Mouse (Mus musculus) neural tube, embryonic 14.5 days (tissue): ENCODE results near the gene Havcr1. TPM values are rescaled to one million over a fixed set of nuclear protein-coding genes. Genes with fewer than 3 reads are reported as not detected.
"Not testable (repeated sequence)": the region's sequence is repeated elsewhere in the genome, so short reads cannot be mapped to it uniquely, and the experiment has no call there.

Experiments used
- ATAC-seq: fragments of 200-750 bp; cut with Nextera tagmentation; 2 replicates; pipeline ENCODE4 v1.8.0; 2017; ENCODE audit warnings: low read depth, mild to moderate bottlenecking, moderate TSS enrichment, moderate library complexity
- H3K27ac ChIP-seq: fragments of 300-500 bp; sonication (generic); 2 replicates; pipeline ENCODE4 v1.5.1; 2014; ENCODE audit warnings: low read depth, mild to moderate bottlenecking, control low read depth, low read length, moderate library complexity, mixed read lengths
- H3K27me3 ChIP-seq: fragments of 300-500 bp; sonication (generic); 2 replicates; pipeline ENCODE4 v1.6.1; 2014; ENCODE audit warnings: low read length; ENCODE audit not compliant: control insufficient read depth, insufficient read depth
- H3K36me3 ChIP-seq: fragments of 300-500 bp; sonication (generic); 2 replicates; pipeline ENCODE4 v1.6.1; 2014; ENCODE audit warnings: low read length, mixed read lengths; ENCODE audit not compliant: control insufficient read depth, insufficient read depth
- H3K4me1 ChIP-seq: fragments of 300-500 bp; sonication (generic); 2 replicates; pipeline ENCODE4 v1.6.1; 2014; ENCODE audit warnings: low read length; ENCODE audit not compliant: control insufficient read depth, insufficient read depth
- H3K4me2 ChIP-seq: fragments of 300-500 bp; sonication (generic); 2 replicates; pipeline ENCODE4 v1.6.1; 2014; ENCODE audit warnings: mild to moderate bottlenecking, low read depth, low read length, control low read depth
- H3K4me3 ChIP-seq: fragments of 300-500 bp; sonication (generic); 2 replicates; pipeline ENCODE4 v1.5.1; 2014; ENCODE audit warnings: low read depth, low read length, control low read depth, mixed read lengths
- H3K9ac ChIP-seq: fragments of 300-500 bp; sonication (generic); replicated peaks from 2 replicates; pipeline ENCODE4 v1.6.1; 2014; ENCODE audit warnings: low read depth, mild to moderate bottlenecking, control low read depth, low read length, mixed read lengths
- H3K9me3 ChIP-seq: fragments of 300-500 bp; sonication (generic); 2 replicates; pipeline ENCODE4 v1.6.1; 2016; ENCODE audit warnings: low read length; ENCODE audit not compliant: control insufficient read depth
- WGBS: fragments of 180-500 bp; shearing (Covaris S2); extraction: QIAGEN DNeasy Blood & Tissue Kit; methylation state at CpG from one replicate; pipeline ENCODE4 v1.1.7; 2014; 5-methylcytosine and 5-hydroxymethylcytosine counted together
- polyA plus RNA-seq: library from polyadenylated mRNA; unstranded; fragments of >200 nt; fragmentation: Nextera tagmentation; extraction: Ambion mirVana; gene quantifications from 2 replicates; pipeline ENCODE4 v1.2.1, GENCODE M21; 2014

Havcr1 gene
- not detected in 2 replicates for polyA plus RNA-seq

GRCm38 (mm10) chr11:46735076-46735475 lies at the start of gene Havcr1:
Havcr1 (plus strand) TSS chr11:46735080.
- H3K27me3 ChIP-seq, ATAC-seq, H3K9ac ChIP-seq, H3K9me3 ChIP-seq, H3K36me3 ChIP-seq, H3K4me3 ChIP-seq, H3K4me2 ChIP-seq, H3K27ac ChIP-seq, H3K4me1 ChIP-seq: not testable (repeated sequence)
- 96% methylated on average over 1 of the region's 1 CpGs for WGBS

- 95% methylated on average over 2 of the region's 2 CpGs for WGBS
- ATAC-seq: no peak
- H3K9me3 ChIP-seq: no peaks in the 10 kb centered on the region
- H3K4me2 ChIP-seq: no peak overlapping the region
- no peak overlapping the region for H3K4me3 ChIP-seq
- H3K27me3 ChIP-seq: no peaks in the 10 kb centered on the region
- H3K9ac ChIP-seq: no peak overlapping the region
- no peak overlapping the region for H3K27ac ChIP-seq
- no peaks in the 10 kb centered on the region for H3K4me1 ChIP-seq
- no peaks in the 10 kb centered on the region for H3K36me3 ChIP-seq
Measured at GRCm38 (mm10) chr11:46690136-46690535, 44.7 kb upstream of the Havcr1 start.

GRCm38 (mm10) chr11:46695849-46696248 lies 39.0 kb upstream of the Havcr1 start:
- H3K27ac ChIP-seq, H3K4me2 ChIP-seq, H3K27me3 ChIP-seq, H3K36me3 ChIP-seq, ATAC-seq, H3K9me3 ChIP-seq, H3K9ac ChIP-seq, H3K4me3 ChIP-seq, H3K4me1 ChIP-seq: not testable (repeated sequence)
- 85% methylated on average over 2 of the region's 2 CpGs for WGBS

- Histone ChIP-seq H3K27ac (no peak overlapping the region), H3K36me3 (no peaks in the 10 kb centered on the region), H3K9me3 (no peaks in the 10 kb centered on the region), H3K9ac (no peak overlapping the region), H3K27me3 (no peaks in the 10 kb centered on the region), H3K4me3 (no peak overlapping the region), H3K4me1 (no peaks in the 10 kb centered on the region), H3K4me2 (no peak overlapping the region)
- 83% methylated on average over 5 of the region's 5 CpGs for WGBS
- ATAC-seq: no peak
Measured at GRCm38 (mm10) chr11:46697433-46698277, 37.2 kb upstream of the Havcr1 start.

GRCm38 (mm10) chr11:46698278-46698655 lies 36.6 kb upstream of the Havcr1 start:
- 91% methylated on average over 6 of the region's 6 CpGs for WGBS
- Histone ChIP-seq H3K27ac (no peak overlapping the region), H3K4me3 (no peak overlapping the region), H3K4me2 (no peak overlapping the region), H3K9me3 (no peaks in the 10 kb centered on the region), H3K27me3 (no peaks in the 10 kb centered on the region), H3K36me3 (no peaks in the 10 kb centered on the region), H3K4me1 (no peaks in the 10 kb centered on the region), H3K9ac (no peak overlapping the region)
- ATAC-seq: no peak

- Histone ChIP-seq H3K9me3 (no peaks in the 10 kb centered on the region), H3K4me1 (no peaks in the 10 kb centered on the region), H3K9ac (no peak overlapping the region), H3K36me3 (no peaks in the 10 kb centered on the region), H3K4me3 (no peak overlapping the region), H3K27ac (no peak overlapping the region), H3K4me2 (no peak overlapping the region), H3K27me3 (no peaks in the 10 kb centered on the region)
- 88% methylated on average over 5 of the region's 5 CpGs for WGBS
- ATAC-seq: no peak
Measured at GRCm38 (mm10) chr11:46698830-46699229, 36.0 kb upstream of the Havcr1 start.

- 86% methylated on average over 6 of the region's 6 CpGs for WGBS
- H3K27ac ChIP-seq: no peak within 1 kb of the TSS
Measured at GRCm38 (mm10) chr11:46706664-46707356, 28.1 kb upstream of the Havcr1 start, which contains the start of gene Timd2. Timd2 (minus strand) TSS chr11:46707061.

GRCm38 (mm10) chr11:46731541-46732070 lies 3.3 kb upstream of the Havcr1 start:
- Histone ChIP-seq H3K27me3 (no peaks in the 10 kb centered on the region), H3K4me3 (no peak overlapping the region), H3K4me1 (no peaks in the 10 kb centered on the region), H3K27ac (no peak overlapping the region), H3K9ac (no peak overlapping the region), H3K36me3 (no peaks in the 10 kb centered on the region), H3K4me2 (no peak overlapping the region), H3K9me3 (no peaks in the 10 kb centered on the region)
- WGBS: 90% methylated on average over 11 of the region's 11 CpGs
- ATAC-seq: no peak

More at GRCm38 (mm10) chr11:46706664-46707356, 28.1 kb upstream of the Havcr1 start, which contains the start of gene Timd2:
- H3K4me3 ChIP-seq: no peak within 1 kb of the TSS
- H3K9me3 ChIP-seq: no peaks in the 10 kb centered on the region
- H3K4me2 ChIP-seq: no peak within 1 kb of the TSS
- ATAC-seq: no peak
- H3K36me3 ChIP-seq: no peaks in the 10 kb centered on the region
- no peak within 1 kb of the TSS for H3K9ac ChIP-seq
- H3K4me1 ChIP-seq: no peaks in the 10 kb centered on the region
- no peaks in the 10 kb centered on the region for H3K27me3 ChIP-seq
